Mouse (Mus musculus) erythroid progenitor cell, adult 5-6 weeks (primary cell): ENCODE results near the gene Msh4. TPM values are rescaled to one million over a fixed set of nuclear protein-coding genes. Genes with fewer than 3 reads are reported as not detected.
"Not testable (repeated sequence)": the region's sequence is repeated elsewhere in the genome, so short reads cannot be mapped to it uniquely, and the experiment has no call there.

Experiments
- ATAC-seq: replicated peaks from 2 replicates; pipeline ENCODE4 v1.8.0; 2016; ENCODE audit warnings: moderate number of reproducible peaks, mild to moderate bottlenecking, moderate TSS enrichment, inconsistent platforms; ENCODE audit not compliant: poor library complexity, low FRiP score, severe bottlenecking
- total RNA-seq, 2 experiments: library from RNA; stranded (forward) in 1 of 2; stranded (reverse) in 1 of 2; fragments of 150-400 nt in 1 of 2; fragments of 186-747, 209-891 nt in 1 of 2; gene quantifications; 2 replicates each; pipeline versions ENCODE4 v1.2.3 to v1.2.4; 2015 to 2017; ENCODE audit warnings: low replicate concordance in 2 of 2

The Msh4 gene
- total RNA-seq, 2 experiments from 2014 or later = not detected

DNA sequence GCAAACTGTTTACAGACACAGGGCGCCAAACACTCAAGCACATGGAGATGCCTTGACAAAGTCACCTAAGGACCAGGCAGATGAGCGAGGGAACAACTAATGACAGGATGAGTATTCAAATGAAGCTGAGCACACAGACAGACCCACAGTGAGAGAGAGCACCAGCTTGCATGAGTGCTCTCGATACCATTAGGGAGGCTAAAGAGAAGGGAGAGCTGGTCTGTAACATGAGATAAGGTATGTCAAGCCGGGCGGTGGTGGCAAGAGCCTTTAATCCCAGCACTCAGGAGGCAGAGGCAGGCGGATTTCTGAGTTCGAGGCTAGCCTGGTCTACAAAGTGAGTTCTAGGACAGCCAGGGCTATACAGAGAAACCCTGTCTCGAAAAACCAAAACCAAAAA is 45.5 kb downstream of the Msh4 start:
- peak; percentile 81 for ATAC-seq

DNA sequence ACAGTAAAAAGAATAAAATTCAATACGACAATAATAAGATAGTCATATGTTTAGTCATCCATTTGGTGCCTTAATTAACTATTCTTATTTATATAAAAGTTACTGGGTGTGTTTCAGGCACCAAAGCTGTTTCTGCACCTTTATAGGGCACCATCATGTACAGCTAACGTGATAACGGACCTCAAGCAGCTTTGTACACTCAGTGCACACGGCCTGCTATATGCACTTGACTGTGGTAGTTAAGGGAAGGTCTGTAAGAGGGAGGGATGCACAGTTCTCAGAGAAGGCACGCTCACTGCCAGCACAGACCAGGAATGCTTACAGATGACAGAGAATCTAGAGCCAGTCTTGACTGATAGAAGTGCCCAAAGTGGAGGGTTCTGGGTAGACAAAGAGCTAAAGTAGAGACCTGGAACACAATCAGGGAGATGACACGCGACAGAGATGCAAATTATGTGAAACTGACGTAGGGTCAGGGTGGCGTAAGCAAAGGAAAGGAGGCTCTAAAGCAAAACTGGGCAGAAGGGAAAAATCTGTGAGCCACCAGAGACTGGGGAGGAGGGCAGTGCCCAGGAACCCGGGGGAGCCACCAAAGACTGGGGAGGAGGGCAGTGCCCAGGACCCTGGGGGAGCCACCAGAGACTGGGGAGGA is 47.5 kb downstream of the Msh4 start:
- no peak for ATAC-seq

DNA sequence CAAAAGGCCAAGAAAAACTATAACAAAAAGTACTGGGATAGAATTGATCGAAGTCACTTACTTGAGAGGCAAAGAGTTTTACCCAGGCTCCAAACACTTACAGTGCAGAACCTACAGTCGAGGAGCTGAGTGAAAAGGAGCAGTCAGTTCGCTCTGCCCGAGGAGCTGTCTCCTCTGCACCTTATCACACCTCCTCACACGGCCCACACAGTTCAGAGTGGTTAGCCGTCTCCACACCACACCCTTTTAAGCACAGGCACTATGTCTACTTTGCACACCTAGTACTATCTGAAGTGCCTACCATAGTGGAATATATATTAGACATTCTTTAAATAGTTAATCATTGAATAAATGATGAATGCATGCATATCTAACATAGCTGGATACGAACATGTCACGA is 53.7 kb downstream of the Msh4 start:
- peak; percentile 92 for ATAC-seq

DNA sequence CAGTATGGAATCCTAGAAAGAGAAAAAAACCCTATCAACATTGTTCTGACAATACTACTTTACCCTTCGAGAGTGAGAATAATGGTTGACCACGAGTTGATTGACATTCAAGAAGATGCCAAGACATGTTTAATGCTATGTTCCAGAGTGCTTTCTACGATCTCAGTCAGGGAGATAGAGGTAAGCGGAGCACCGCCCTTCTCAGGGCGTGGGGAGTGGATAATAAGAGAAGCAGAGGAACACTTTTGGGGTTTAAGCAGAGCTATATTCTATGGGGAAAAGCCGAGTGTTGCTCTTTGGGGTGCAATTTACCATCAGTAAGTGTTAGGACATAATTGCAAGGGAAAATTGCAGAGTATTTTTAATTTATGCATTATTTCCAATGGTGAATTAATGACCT is 55.2 kb downstream of the Msh4 start:
- ATAC-seq = peak; percentile 66

DNA sequence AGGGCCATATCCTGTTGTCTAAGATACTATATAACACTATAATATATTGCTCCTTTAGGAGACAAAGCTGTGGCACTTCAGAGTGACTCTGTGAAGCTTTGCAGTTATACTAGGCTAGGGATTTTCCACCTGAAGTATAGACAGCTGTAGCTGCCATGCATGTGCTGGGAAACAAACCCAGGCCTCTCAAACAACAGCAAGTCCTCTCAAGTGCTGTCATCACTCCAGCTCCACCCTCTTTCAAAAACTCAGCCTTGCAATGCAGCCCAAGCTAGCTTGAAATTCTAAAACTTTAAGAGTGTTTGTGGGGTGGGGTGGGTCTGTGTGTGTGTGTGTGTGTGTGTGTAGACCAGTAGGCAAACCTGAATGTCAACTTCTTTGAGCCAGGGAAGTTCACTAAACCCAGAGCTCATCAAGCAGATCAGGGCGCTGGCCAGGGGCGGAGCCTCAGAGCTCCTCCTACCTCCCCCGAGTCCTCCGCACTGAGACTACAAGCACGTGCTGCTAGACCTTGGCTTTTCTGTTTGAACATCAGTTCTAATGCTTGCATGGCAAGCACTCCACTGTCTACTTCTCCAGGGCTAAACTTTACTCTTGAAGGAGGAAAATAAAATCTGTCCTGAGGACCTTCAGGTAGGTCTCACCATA is 56.4 kb downstream of the Msh4 start:
- ATAC-seq = peak; percentile 74

DNA sequence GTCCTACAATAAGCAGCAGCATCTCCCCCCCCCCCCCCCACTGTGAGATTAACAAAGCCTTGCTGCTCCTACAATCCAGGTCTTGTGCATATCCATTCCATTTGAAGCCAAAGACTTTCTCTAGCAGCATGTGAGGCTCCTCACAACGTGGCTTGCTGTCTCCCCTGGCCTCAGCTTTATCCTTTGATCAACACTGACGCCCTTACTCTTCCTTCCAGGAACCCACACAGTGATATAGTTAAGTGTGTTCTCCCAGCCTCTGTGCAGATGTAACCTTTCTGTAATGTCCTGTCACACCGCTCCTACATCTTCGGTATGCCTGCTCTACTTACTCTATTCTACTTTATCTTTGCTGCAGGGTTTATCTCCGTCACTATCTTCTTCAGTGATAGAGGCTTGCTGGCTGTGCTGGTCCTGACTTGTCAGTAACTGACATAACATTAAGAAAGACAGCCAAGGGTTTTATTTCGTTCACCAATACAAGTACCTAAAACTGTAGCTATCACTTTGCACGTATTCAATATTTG is 58.7 kb downstream of the Msh4 start:
- no peak for ATAC-seq

DNA sequence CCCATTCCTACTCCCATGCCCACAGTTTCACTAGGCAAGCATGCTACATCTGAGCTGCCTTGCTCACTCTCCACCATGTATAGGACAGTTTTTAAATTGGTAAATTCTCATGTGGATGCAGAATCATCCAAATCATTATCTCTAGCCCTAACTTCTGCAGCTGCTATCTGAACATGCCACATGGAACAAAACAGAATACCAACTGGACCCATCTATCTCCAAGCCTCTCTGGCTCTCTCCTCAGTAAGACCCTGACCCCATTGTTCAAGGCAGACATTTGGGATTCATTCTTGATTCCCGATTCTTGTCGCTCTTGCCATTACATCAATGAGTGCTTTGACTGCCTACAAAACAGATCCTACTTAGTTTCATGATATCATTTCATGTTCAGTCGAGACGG is 59.8 kb downstream of the Msh4 start:
- ATAC-seq = no peak

DNA sequence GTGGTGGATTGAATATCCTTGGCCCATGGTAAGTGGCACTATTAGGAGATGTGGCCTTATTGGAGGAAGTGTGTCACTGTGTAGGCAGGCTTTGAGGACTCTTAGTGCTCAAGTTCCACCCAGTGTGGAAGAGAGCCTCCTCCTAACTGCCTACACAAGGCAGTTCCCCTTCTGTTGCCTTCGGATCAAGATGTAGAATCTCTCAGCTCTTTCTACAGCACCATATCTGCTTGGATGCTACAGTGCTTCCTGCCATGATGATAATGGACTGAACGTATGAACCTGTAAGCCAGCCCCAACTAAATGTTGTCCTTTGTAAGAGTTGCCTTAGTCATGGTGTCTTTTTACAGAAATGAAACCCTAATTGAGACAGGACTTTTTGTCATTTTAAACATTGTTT is 60.4 kb downstream of the Msh4 start:
- no peak for ATAC-seq

DNA sequence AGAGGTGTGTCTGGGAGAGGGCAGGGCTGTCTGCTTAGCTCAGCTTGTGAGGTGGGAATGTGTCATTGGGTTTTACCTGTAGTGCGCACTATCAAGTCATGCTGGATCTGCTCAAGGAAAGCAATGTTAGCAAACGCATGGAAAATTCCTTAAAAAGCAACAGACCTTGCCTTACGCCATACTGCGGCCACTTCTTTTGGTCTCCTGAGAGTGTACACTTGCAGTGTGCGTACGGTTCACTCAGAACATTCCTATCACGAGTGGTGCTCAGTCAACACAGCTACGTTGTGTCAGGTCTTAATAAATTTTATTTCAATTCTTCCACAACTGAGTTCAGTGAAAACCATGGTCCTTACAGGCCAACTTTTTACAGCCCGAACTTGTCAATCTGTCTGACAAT is 61.2 kb downstream of the Msh4 start:
- no peak for ATAC-seq

DNA sequence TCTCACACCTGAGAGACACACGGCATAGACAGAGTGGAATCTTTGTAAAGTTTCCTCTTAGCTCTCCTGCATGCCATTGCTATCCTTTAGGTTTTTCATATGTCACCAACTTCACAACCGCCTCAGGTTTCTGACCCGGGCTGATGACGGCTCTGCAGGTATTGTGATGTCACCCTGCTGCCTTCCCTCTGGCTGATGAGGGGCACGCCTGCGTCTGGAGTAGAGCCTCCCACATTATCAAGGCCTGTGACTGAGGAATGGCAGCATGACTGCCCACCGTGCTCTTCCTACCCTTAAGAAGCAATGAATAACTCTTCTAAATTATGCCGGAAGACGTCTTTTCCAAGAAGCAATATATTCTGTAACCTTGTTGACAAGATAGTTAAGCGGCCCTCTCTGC is 61.9 kb downstream of the Msh4 start, which contains the start of gene Asb17:
Asb17 (plus strand) TSS at position 180 of the 400 bp plus-strand sequence.
- no peak for ATAC-seq

DNA sequence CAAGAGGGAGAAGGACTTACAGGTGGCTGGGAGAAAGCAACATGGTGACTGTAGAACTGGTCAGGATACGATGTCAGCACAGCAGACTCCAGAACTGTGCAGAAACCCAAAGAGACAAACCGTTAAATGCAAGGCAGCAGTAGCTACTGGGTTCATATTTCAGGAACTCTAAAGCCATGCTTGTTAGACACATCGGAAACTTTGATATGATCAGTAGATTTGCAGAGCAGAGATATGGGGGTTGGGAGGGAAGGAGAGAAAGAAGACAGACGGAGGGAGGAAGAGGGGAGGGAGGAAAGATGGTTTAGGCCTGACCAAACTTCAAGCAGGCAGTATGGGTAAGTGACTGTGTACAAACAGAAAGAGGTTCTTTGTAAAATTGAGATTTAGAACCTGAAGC is 68.3 kb downstream of the Msh4 start:
- ATAC-seq = no peak

DNA sequence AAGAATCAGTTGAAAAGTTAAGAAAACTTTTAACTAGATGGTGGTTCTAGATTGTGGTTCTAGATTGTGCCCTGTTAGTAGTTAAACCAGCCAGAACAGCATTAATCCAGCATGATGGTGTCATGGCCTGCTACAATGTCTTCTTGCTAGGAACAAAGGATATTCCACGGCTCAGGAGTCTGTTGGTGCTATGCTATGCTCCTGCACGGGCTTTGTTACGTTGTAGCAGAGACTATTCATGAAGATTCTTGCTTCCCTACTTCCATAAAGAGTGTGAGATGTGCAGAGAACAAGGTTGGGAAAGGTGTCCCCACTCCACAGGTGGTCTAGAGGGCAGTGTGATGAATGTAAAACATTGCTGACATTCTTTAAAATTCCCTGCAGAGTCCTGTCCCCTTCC is 69.6 kb downstream of the Msh4 start:
- ATAC-seq = no peak

DNA sequence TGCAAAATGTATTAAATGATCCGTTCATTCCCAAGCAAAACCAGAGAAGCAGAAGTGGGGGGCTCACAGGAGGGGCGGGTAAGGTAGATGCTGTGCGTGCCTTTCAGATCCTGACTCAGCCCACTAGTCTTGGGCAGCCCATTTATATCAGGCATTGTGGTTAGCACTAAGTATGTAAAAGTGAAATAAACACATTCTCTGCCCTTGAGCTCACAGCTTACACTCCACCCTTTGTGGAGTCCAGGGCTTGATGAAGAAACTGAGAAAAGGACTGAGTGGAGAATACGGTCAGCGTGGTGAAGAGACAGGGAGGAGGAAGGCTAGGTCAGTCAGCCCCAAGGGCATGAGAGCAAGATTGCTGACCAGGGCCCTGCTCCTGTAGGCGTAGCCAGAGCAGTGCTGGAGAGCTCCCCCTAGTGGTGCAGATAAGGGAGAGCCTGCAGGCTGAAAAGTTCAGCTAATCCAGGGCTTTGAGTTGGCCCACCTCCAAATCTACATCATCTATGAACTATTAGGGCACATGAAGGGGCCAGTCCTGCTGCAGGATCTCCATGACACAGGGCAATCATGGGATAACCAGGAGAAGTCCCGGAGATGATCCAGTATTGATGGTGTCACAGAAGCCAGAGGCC is 70.4 kb downstream of the Msh4 start:
- ATAC-seq = peak; percentile 72

DNA sequence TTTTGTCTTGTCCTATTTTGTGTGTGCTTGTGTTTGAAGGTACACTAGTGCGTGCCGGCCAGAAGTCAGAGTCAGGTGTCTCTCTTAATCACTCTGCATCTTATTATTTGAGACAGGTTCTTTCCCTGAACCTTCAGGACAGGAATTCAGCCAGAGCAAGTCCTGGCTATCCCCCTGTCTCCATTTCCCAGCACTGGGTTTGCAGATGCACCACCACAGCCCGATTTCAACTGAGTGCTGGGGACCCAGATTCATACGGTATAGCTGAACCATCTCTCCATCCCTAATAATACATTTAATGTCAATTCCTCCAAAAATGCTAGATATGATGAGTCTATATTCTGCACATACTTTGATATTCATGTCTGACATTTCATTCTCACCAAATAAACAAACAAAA is 71.9 kb downstream of the Msh4 start:
- no peak for ATAC-seq

DNA sequence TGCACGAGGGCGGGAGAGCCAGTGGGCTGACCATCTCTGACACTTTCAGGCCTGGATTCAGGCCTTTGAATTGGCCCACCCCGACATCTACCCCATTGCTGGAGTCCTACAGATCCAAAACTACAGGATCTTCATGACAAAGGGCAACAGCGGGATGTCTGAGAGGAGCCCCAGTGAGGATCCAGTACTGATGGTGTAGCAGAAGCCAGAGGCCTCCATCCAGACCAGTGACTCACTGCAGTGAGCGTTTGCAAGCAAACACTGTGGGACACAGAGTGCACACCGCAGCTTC is 73.3 kb downstream of the Msh4 start:
- ATAC-seq = no peak

DNA sequence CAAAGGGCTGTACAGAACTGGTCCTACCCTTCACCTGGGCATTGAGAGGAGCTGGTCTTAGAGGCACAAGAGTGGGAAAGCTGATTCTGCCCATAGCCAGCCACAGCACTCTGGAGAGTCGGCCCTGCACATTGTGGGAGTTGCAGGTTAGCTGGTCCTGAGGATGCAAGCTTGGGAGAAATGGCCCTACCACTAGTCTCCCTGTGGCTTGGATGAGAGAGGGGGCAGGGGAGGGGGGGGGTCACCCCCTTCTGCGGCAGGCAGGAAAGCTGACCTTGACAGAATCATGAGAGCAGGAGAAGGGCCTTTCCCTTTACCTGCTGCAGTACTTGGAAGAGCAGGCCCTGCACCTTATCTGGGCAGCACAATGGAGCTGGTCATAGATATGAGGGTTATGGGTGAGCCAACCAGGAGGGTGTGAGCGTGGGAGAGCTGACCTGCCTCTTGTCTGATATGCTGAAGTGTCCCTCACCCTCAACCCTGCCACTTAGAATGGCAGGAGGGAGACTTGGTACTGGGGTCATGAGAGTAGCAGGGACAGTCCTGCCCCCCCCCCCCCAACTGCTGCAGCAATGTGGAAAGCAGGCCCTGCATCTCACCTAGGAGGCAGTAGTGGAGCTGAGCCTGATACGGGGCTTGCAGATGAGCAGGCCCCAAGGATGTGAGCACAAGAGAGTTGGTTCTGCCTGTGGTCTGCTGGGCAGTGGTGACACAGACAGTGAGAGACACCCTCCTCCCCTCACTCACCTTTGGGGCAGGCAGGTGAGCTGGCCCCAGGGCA is 73.9 kb downstream of the Msh4 start:
- peak; percentile 76 for ATAC-seq

DNA sequence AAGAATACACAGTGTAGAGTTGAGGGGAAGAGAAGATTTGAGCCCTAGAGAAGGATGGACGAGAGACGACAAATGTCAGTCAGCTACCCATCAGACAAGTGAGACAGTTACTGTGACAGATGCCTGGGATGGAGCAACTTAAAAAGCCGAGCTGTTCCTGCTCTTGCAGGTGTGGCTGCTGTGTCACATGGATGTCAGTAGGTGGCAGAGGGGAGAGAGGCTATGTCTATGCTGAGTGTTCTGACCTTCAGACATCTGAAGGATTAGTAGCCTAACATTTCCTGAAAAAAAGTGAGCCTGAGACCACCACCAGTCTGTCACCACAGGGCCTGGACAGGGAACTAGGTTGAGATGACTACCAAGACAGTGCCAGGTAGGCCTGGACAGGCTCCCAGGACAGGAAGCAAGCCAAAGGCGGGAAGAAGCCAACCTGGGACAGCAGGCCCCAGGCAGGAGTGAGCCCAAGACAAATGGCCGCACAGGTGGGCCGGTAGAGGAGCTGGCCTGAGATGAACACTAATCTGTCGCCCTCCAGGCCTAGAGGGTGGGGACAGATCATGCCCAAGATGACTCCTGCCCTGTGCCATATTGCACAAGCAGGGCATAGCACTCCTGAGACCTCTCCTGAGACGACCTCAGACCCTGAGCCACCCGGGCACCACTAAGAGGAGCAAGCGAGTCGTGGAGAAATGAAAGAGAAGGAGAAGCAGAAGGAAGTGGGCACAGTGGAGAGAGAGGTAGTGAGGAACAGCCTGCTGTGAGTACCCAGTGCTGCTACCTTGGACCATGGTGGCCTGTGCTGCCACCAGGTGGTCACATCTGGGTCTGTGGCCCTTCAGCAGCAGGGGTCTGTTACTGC is 74.7 kb downstream of the Msh4 start:
- peak; percentile 81 for ATAC-seq

DNA sequence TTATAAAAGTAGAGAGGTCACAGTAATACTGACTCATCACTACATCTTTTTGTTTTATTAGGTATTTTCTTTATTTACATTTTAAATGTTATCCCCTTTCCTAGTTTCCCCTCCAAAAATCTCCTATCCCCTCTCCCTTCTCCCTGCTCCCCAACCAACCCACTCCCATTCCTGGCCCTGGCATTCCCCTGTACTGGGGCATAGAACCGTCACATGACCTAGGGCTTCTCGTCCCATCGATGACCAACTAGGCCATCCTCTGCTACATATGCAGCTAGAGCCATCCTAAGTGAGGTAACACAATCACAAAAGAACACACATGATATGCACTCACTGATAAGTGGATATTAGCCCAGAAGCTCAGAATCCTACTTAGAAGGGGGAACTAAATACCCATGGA is 76.2 kb downstream of the Msh4 start:
- ATAC-seq = not testable (repeated sequence)

DNA sequence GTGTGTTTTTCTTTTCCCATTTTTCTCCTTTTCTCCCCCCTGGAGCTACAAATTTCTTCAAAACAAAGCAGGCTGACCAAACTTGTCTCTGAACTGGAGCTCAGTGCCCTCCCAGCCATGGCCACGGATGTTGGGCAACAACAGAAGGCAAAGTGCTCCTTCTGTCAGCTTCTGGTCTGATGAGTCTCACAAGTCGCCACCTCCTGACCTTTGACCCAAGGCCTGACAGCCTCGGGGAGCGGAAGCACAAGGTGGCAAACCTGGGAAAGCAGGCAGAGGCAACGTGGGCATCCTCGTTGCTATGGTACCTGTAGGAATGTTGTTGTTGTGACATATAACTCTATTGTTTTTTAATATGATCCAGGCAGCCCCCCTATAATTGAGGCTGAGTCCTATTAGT is 79.3 kb downstream of the Msh4 start:
- ATAC-seq = no peak

DNA sequence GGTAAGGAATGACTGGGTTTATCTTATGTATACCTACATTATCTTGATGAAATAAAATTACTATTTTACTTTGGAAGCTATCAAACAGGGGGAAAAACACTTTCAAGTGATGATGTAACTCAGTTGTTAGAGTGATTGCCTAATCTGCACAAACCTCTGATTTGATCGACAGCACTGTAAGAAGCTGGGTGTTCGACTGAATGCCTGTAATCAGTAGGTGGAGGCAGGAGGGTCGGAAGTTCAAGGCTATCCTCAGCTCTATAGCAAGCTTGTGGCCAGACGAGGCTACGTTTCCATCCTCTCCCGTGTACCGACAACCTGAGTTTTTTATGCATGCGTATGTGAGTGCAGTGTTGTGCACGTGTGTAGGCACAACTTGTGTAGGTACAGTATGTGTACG is 80.7 kb downstream of the Msh4 start:
- ATAC-seq = no peak
